Mouse (Mus musculus): Measurements from ENCODE around the gene Tiam1. TPM values are rescaled to one million over a fixed set of nuclear protein-coding genes. Genes with fewer than 3 reads are reported as not detected.

Gene Tiam1
- polyA plus RNA-seq, 1 experiment from 2014 or later, result 16.4 TPM

- WGBS, result 76% methylated on average over 8 of the region's 8 CpGs
- DNase-seq (ENCODE audit: low spot score), result no peak
- no peak overlapping the region for H3K4me3 ChIP-seq
- H3K27ac ChIP-seq, result no peak overlapping the region
- H3K36me3 ChIP-seq, result no peaks in the 10 kb centered on the region
- H3K4me1 ChIP-seq, result peaks cover 28% of the 10 kb centered on the region; the same call in 1 of the 2 replicates
- no peaks in the 10 kb centered on the region for H3K9me3 ChIP-seq
- H3K27me3 ChIP-seq (ENCODE audit: insufficient read depth, poor library complexity, severe bottlenecking), result no peaks in the 10 kb centered on the region
These were observed 223.2 kb downstream of the Tiam1 start for GRCm38 (mm10) chr16:89920417-89920816.

- Histone ChIP-seq H3K27ac (no peak overlapping the region), H3K36me3 (no peaks in the 10 kb centered on the region), H3K4me1 (peaks cover 16% of the 10 kb centered on the region; the same call in 1 of the 2 replicates), H3K27me3 (ENCODE audit: insufficient read depth, poor library complexity, severe bottlenecking) (no peaks in the 10 kb centered on the region), H3K4me3 (no peak overlapping the region), H3K9me3 (no peaks in the 10 kb centered on the region)
- DNase-seq (ENCODE audit: low spot score), result no peak
- WGBS, result 93% methylated on average over 15 of the region's 15 CpGs
These were observed 226.2 kb downstream of the Tiam1 start for GRCm38 (mm10) chr16:89917404-89917803.

- no peak overlapping the region for H3K27ac ChIP-seq
- 91% methylated on average over 4 of the region's 4 CpGs for WGBS
- H3K36me3 ChIP-seq, result no peaks in the 10 kb centered on the region
- H3K27me3 ChIP-seq (ENCODE audit: insufficient read depth, poor library complexity, severe bottlenecking), result no peaks in the 10 kb centered on the region
- H3K4me3 ChIP-seq, result no peak overlapping the region
- peaks cover 3% of the 10 kb centered on the region; the same call in 1 of the 2 replicates for H3K4me1 ChIP-seq
- no peak for DNase-seq (ENCODE audit: low spot score)
- H3K9me3 ChIP-seq, result no peaks in the 10 kb centered on the region
These were observed 228.6 kb downstream of the Tiam1 start for GRCm38 (mm10) chr16:89914946-89915345.

- Histone ChIP-seq H3K36me3 (no peaks in the 10 kb centered on the region), H3K4me3 (no peak overlapping the region), H3K9me3 (no peaks in the 10 kb centered on the region), H3K4me1 (peaks cover 6% of the 10 kb centered on the region; the same call in 1 of the 2 replicates), H3K27ac (no peak overlapping the region), H3K27me3 (ENCODE audit: insufficient read depth, poor library complexity, severe bottlenecking) (no peaks in the 10 kb centered on the region)
- WGBS, result 78% methylated on average over 8 of the region's 8 CpGs
- DNase-seq (ENCODE audit: low spot score), result no peak
These were observed 230.7 kb downstream of the Tiam1 start for GRCm38 (mm10) chr16:89912686-89913375.

GRCm38 (mm10) chr16:89909393-89910068, 234.0 kb downstream of the Tiam1 start:
- Histone ChIP-seq H3K9me3 (no peaks in the 10 kb centered on the region), H3K36me3 (no peaks in the 10 kb centered on the region), H3K27me3 (ENCODE audit: insufficient read depth, poor library complexity, severe bottlenecking) (no peaks in the 10 kb centered on the region), H3K27ac (no peak overlapping the region), H3K4me3 (no peak overlapping the region), H3K4me1 (peaks cover 6% of the 10 kb centered on the region; the same call in 1 of the 2 replicates)
- no peak for DNase-seq (ENCODE audit: low spot score)
- WGBS, result 80% methylated on average over 26 of the region's 26 CpGs

- peaks cover 3% of the 10 kb centered on the region; the same call in 1 of the 2 replicates for H3K4me1 ChIP-seq
- H3K27ac ChIP-seq, result no peak overlapping the region
- 85% methylated on average over 9 of the region's 9 CpGs for WGBS
- no peak for DNase-seq (ENCODE audit: low spot score)
- no peaks in the 10 kb centered on the region for H3K36me3 ChIP-seq
- no peaks in the 10 kb centered on the region for H3K9me3 ChIP-seq
- no peaks in the 10 kb centered on the region for H3K27me3 ChIP-seq (ENCODE audit: insufficient read depth, poor library complexity, severe bottlenecking)
- H3K4me3 ChIP-seq, result no peak overlapping the region
These were observed 235.9 kb downstream of the Tiam1 start for GRCm38 (mm10) chr16:89907651-89908050.

GRCm38 (mm10) chr16:89906909-89907308, 236.7 kb downstream of the Tiam1 start:
- no peak overlapping the region for H3K27ac ChIP-seq
- H3K4me3 ChIP-seq, result no peak overlapping the region
- peaks cover 3% of the 10 kb centered on the region; the same call in 1 of the 2 replicates for H3K4me1 ChIP-seq
- H3K9me3 ChIP-seq, result no peaks in the 10 kb centered on the region
- H3K36me3 ChIP-seq, result no peaks in the 10 kb centered on the region
- no peak for DNase-seq (ENCODE audit: low spot score)
- WGBS, result 84% methylated on average over 7 of the region's 7 CpGs
- H3K27me3 ChIP-seq (ENCODE audit: insufficient read depth, poor library complexity, severe bottlenecking), result no peaks in the 10 kb centered on the region

- no peak for DNase-seq (ENCODE audit: low spot score)
- Histone ChIP-seq H3K27ac (no peak overlapping the region), H3K27me3 (ENCODE audit: insufficient read depth, poor library complexity, severe bottlenecking) (no peaks in the 10 kb centered on the region), H3K9me3 (no peaks in the 10 kb centered on the region), H3K36me3 (no peaks in the 10 kb centered on the region), H3K4me1 (peaks cover 3% of the 10 kb centered on the region; the same call in 1 of the 2 replicates), H3K4me3 (no peak overlapping the region)
- 69% methylated on average over 1 of the region's 1 CpGs for WGBS
These were observed 237.8 kb downstream of the Tiam1 start for GRCm38 (mm10) chr16:89905730-89906305.

GRCm38 (mm10) chr16:89904121-89904520, 239.4 kb downstream of the Tiam1 start:
- H3K4me1 ChIP-seq, result peaks cover 4% of the 10 kb centered on the region; the same call in 1 of the 2 replicates
- H3K9me3 ChIP-seq, result no peaks in the 10 kb centered on the region
- no peak overlapping the region for H3K4me3 ChIP-seq
- no peaks in the 10 kb centered on the region for H3K36me3 ChIP-seq
- DNase-seq (ENCODE audit: low spot score), result no peak
- 94% methylated on average over 12 of the region's 12 CpGs for WGBS
- H3K27ac ChIP-seq, result no peak overlapping the region
- H3K27me3 ChIP-seq (ENCODE audit: insufficient read depth, poor library complexity, severe bottlenecking), result no peaks in the 10 kb centered on the region

- WGBS, result 90% methylated on average over 12 of the region's 12 CpGs
- Histone ChIP-seq H3K4me3 (no peak overlapping the region), H3K4me1 (peaks cover 4% of the 10 kb centered on the region; the same call in 1 of the 2 replicates), H3K36me3 (peaks cover 6% of the 10 kb centered on the region; the same call in 1 of the 2 replicates), H3K27ac (no peak overlapping the region), H3K9me3 (no peaks in the 10 kb centered on the region), H3K27me3 (ENCODE audit: insufficient read depth, poor library complexity, severe bottlenecking) (no peaks in the 10 kb centered on the region)
- DNase-seq (ENCODE audit: low spot score), result no peak
These were observed 240.8 kb downstream of the Tiam1 start for GRCm38 (mm10) chr16:89902578-89903304.

GRCm38 (mm10) chr16:89900681-89901080, 242.9 kb downstream of the Tiam1 start:
- Histone ChIP-seq H3K4me3 (no peak overlapping the region), H3K4me1 (peaks cover 4% of the 10 kb centered on the region; the same call in 1 of the 2 replicates), H3K27ac (no peak overlapping the region), H3K36me3 (peaks cover 9% of the 10 kb centered on the region; the same call in 1 of the 2 replicates), H3K9me3 (no peaks in the 10 kb centered on the region), H3K27me3 (ENCODE audit: insufficient read depth, poor library complexity, severe bottlenecking) (no peaks in the 10 kb centered on the region)
- WGBS, result 72% methylated on average over 8 of the region's 8 CpGs
- DNase-seq (ENCODE audit: low spot score), result no peak

- WGBS, result 72% methylated on average over 9 of the region's 9 CpGs
- DNase-seq (ENCODE audit: low spot score), result no peak
- H3K27ac ChIP-seq, result no peak overlapping the region
- H3K36me3 ChIP-seq, result peaks cover 9% of the 10 kb centered on the region; the same call in 1 of the 2 replicates
- no peak overlapping the region for H3K4me3 ChIP-seq
- no peaks in the 10 kb centered on the region for H3K27me3 ChIP-seq (ENCODE audit: insufficient read depth, poor library complexity, severe bottlenecking)
- no peaks in the 10 kb centered on the region for H3K9me3 ChIP-seq
- peaks cover 4% of the 10 kb centered on the region; the same call in 1 of the 2 replicates for H3K4me1 ChIP-seq
These were observed 244.4 kb downstream of the Tiam1 start for GRCm38 (mm10) chr16:89899192-89899591.

All from heart, embryonic 10.5 days (tissue).